Mouse (Mus musculus): Measurements from ENCODE around the gene Olfr1494. TPM values are rescaled to one million over a fixed set of nuclear protein-coding genes. Genes with fewer than 3 reads are reported as not detected.

The Olfr1494 gene
- not detected in 2 replicates for polyA plus RNA-seq (2012; rRNA removed)

- 91% methylated on average over 4 of the region's 4 CpGs for WGBS
- no peaks in the 10 kb centered on the region for H3K4me1 ChIP-seq (replicated peaks; ENCODE audit: control insufficient read depth, insufficient read depth, low read length)
- no peak for TF ChIP-seq POLR2A (IDR thresholded peaks at IDR 0.05; ENCODE audit: control insufficient read depth, extremely low read depth, insufficient read depth, low read length, poor library complexity)
- no peak for TF ChIP-seq CTCF (IDR thresholded peaks at IDR 0.05; ENCODE audit: borderline replicate concordance, control insufficient read depth, extremely low read depth, insufficient read depth, low read length, poor library complexity)
- H3K4me3 ChIP-seq (ENCODE audit: control insufficient read depth, insufficient read depth, low read length): no peak within 1 kb of the TSS
- DNase-seq: no peak
- no peaks in the 10 kb centered on the region for H3K36me3 ChIP-seq (ENCODE audit: control insufficient read depth, insufficient read depth, low read length)
- no peaks in the 10 kb centered on the region for H3K27me3 ChIP-seq (ENCODE audit: control insufficient read depth, insufficient read depth, low read length)
- no peak within 1 kb of the TSS for H3K27ac ChIP-seq (ENCODE audit: control insufficient read depth, insufficient read depth, low read length)
Observed at GRCm38 (mm10) chr19:13739428-13739827, at the start of gene Olfr1494. Gene Olfr1494 (plus strand): TSS chr19:13739728.

GRCm38 (mm10) chr19:13696968-13697367, 42.6 kb upstream of the Olfr1494 start, which contains the start of gene Olfr1491:
Gene Olfr1491 (plus strand): TSS chr19:13697268.
- no peaks in the 10 kb centered on the region for H3K36me3 ChIP-seq (ENCODE audit: control insufficient read depth, insufficient read depth, low read length)
- WGBS: 80% methylated on average over 3 of the region's 3 CpGs
- TF ChIP-seq CTCF (IDR thresholded peaks at IDR 0.05; ENCODE audit: borderline replicate concordance, control insufficient read depth, extremely low read depth, insufficient read depth, low read length, poor library complexity) (no peak), POLR2A (IDR thresholded peaks at IDR 0.05; ENCODE audit: control insufficient read depth, extremely low read depth, insufficient read depth, low read length, poor library complexity) (no peak)

GRCm38 (mm10) chr19:13722978-13723377, 16.6 kb upstream of the Olfr1494 start, which contains the start of gene Olfr1493-ps1:
Gene Olfr1493-ps1 (plus strand): TSS chr19:13723278.
- no peaks in the 10 kb centered on the region for H3K4me1 ChIP-seq (replicated peaks; ENCODE audit: control insufficient read depth, insufficient read depth, low read length)
- no peak for DNase-seq
- H3K4me3 ChIP-seq (ENCODE audit: control insufficient read depth, insufficient read depth, low read length): no peak within 1 kb of the TSS
- WGBS: 50% methylated on average over 2 of the region's 2 CpGs
- TF ChIP-seq CTCF (IDR thresholded peaks at IDR 0.05; ENCODE audit: borderline replicate concordance, control insufficient read depth, extremely low read depth, insufficient read depth, low read length, poor library complexity) (no peak), POLR2A (IDR thresholded peaks at IDR 0.05; ENCODE audit: control insufficient read depth, extremely low read depth, insufficient read depth, low read length, poor library complexity) (no peak)
- no peak within 1 kb of the TSS for H3K27ac ChIP-seq (ENCODE audit: control insufficient read depth, insufficient read depth, low read length)
- no peaks in the 10 kb centered on the region for H3K36me3 ChIP-seq (ENCODE audit: control insufficient read depth, insufficient read depth, low read length)
- no peaks in the 10 kb centered on the region for H3K27me3 ChIP-seq (ENCODE audit: control insufficient read depth, insufficient read depth, low read length)

More at GRCm38 (mm10) chr19:13696968-13697367, 42.6 kb upstream of the Olfr1494 start, which contains the start of gene Olfr1491:
- no peaks in the 10 kb centered on the region for H3K27me3 ChIP-seq (ENCODE audit: control insufficient read depth, insufficient read depth, low read length)
- H3K27ac ChIP-seq (ENCODE audit: control insufficient read depth, insufficient read depth, low read length): no peak within 1 kb of the TSS
- H3K4me1 ChIP-seq (replicated peaks; ENCODE audit: control insufficient read depth, insufficient read depth, low read length): no peaks in the 10 kb centered on the region
- DNase-seq: no peak
- no peak within 1 kb of the TSS for H3K4me3 ChIP-seq (ENCODE audit: control insufficient read depth, insufficient read depth, low read length)

- Histone ChIP-seq H3K27ac (ENCODE audit: control insufficient read depth, insufficient read depth, low read length) (no peak overlapping the region), H3K27me3 (ENCODE audit: control insufficient read depth, insufficient read depth, low read length) (no peaks in the 10 kb centered on the region), H3K36me3 (ENCODE audit: control insufficient read depth, insufficient read depth, low read length) (no peaks in the 10 kb centered on the region), H3K4me3 (ENCODE audit: control insufficient read depth, insufficient read depth, low read length) (no peak overlapping the region), H3K4me1 (replicated peaks; ENCODE audit: control insufficient read depth, insufficient read depth, low read length) (no peaks in the 10 kb centered on the region)
- WGBS: 96% methylated on average over 1 of the region's 1 CpGs
- DNase-seq: no peak
- TF ChIP-seq CTCF (IDR thresholded peaks at IDR 0.05; ENCODE audit: borderline replicate concordance, control insufficient read depth, extremely low read depth, insufficient read depth, low read length, poor library complexity) (no peak), POLR2A (IDR thresholded peaks at IDR 0.05; ENCODE audit: control insufficient read depth, extremely low read depth, insufficient read depth, low read length, poor library complexity) (no peak)
Observed at GRCm38 (mm10) chr19:13749366-13749765, 9.8 kb downstream of the Olfr1494 start.

- no peaks in the 10 kb centered on the region for H3K27me3 ChIP-seq (ENCODE audit: control insufficient read depth, insufficient read depth, low read length)
- no peaks in the 10 kb centered on the region for H3K4me1 ChIP-seq (replicated peaks; ENCODE audit: control insufficient read depth, insufficient read depth, low read length)
- DNase-seq: no peak
- no peaks in the 10 kb centered on the region for H3K36me3 ChIP-seq (ENCODE audit: control insufficient read depth, insufficient read depth, low read length)
- TF ChIP-seq CTCF (IDR thresholded peaks at IDR 0.05; ENCODE audit: borderline replicate concordance, control insufficient read depth, extremely low read depth, insufficient read depth, low read length, poor library complexity) (no peak), POLR2A (IDR thresholded peaks at IDR 0.05; ENCODE audit: control insufficient read depth, extremely low read depth, insufficient read depth, low read length, poor library complexity) (no peak)
- WGBS: 89% methylated on average over 3 of the region's 3 CpGs
- no peak within 1 kb of the TSS for H3K27ac ChIP-seq (ENCODE audit: control insufficient read depth, insufficient read depth, low read length)
- H3K4me3 ChIP-seq (ENCODE audit: control insufficient read depth, insufficient read depth, low read length): no peak within 1 kb of the TSS
Observed at GRCm38 (mm10) chr19:13764306-13764705, 24.8 kb downstream of the Olfr1494 start, which contains the start of gene Olfr1495. Gene Olfr1495 (plus strand): TSS chr19:13764606.

GRCm38 (mm10) chr19:13768565-13769276, 29.2 kb downstream of the Olfr1494 start:
- Histone ChIP-seq H3K27ac (ENCODE audit: control insufficient read depth, insufficient read depth, low read length) (no peak overlapping the region), H3K36me3 (ENCODE audit: control insufficient read depth, insufficient read depth, low read length) (no peaks in the 10 kb centered on the region), H3K4me1 (replicated peaks; ENCODE audit: control insufficient read depth, insufficient read depth, low read length) (no peaks in the 10 kb centered on the region), H3K4me3 (ENCODE audit: control insufficient read depth, insufficient read depth, low read length) (no peak overlapping the region), H3K27me3 (ENCODE audit: control insufficient read depth, insufficient read depth, low read length) (no peaks in the 10 kb centered on the region)
- 91% methylated on average over 9 of the region's 9 CpGs for WGBS
- DNase-seq: no peak
- TF ChIP-seq CTCF (IDR thresholded peaks at IDR 0.05; ENCODE audit: borderline replicate concordance, control insufficient read depth, extremely low read depth, insufficient read depth, low read length, poor library complexity): no peak
- TF ChIP-seq POLR2A (IDR thresholded peaks at IDR 0.05; ENCODE audit: control insufficient read depth, extremely low read depth, insufficient read depth, low read length, poor library complexity): no peak

Data from thymus, adult 2 months (tissue).